Mouse (Mus musculus): ENCODE measurements around the gene Nfix.

Nfix gene

DNA sequence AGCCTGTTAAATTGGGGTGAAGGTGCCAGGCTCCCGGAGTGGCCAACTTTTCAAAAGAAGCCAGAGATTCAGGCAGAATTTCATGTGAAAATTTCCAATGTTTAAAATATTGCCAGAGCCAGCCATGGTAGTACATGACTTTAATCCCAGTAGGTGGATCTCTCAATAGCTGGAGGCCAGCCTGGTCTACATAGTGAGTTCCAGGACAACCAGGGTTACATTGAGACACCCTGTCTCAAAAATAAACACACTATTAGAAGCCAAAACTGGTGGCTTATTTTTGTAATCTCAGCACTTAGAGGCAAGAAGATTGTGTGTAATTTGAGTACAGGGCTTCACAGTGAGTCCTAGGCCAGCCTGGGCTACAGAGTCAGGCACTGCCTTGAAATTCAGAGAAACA lies 90.2 kb downstream of the Nfix start:
- DNase-seq: no peak

- peak; percentile 92 to 93 for DNase-seq
These were observed 91.2 kb downstream of the Nfix start for GRCm38 (mm10) chr8:84708774-84709475.

- DNase-seq: peak; percentile 25 to 33
These were observed 92.0 kb downstream of the Nfix start for GRCm38 (mm10) chr8:84708071-84708541.

DNA sequence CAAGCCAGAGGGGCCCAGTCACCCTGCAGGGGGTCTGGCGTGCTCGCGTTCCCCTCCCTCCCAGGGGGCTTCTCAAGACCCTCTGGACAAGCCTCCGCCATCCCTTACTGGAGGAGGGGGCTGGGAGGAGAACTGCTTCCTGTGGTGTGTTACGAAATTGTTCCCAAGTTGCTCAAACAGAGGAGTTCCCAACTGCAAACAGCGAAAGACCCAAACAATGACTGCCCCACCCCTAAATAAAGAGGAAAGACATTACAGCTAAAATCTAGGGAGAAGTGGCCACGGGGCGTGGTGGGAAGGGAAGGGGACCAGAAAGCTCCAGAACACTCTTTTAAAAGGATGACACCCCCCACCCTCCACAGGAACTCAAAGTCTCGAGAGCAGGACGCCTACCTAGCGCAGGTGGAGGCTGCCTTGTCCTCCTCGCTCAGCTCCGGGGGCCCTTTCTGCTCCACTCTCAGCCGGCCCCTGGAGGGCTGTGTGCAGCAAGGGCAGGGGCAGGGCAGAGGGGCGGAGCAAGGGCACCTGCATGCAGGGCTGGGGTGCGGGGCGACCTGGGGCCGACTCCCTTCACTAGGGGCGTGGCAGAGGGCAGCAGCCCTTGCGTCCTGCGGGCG lies 92.8 kb downstream of the Nfix start:
- peak; percentile 73 to 77 for DNase-seq

DNA sequence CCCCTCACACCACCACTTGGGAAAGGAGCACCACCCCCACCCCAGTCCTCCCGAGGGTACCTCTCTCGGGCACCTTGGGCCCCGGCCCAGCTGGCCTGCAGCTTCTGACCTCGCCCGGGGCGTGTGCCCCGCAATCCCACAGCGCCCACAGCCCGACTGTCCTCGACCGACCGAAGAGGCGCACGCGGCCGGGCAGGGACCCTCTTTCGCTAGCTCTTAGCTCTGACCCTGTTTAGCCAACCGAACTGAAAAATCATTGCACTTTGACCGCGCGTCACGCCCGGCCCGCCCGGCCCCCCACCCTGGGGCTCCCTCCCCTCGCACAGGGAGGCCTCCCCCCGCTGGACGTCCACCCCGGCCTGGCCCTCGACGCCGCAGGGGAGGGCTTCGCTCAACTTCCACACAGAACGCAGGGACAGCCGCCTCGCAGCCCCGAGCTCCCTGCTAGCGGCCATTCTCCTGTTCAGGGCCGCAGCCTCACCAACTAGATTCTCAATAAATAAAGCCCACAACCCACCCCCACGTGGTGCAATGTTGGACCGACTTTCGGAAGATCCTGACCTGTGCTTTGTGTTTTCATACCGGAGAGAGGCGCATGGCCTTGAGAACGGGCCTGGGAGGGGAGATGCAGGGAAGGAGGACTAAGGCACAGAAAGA lies 93.4 kb downstream of the Nfix start:
- peak; percentile 37 for DNase-seq

GRCm38 (mm10) chr8:84705960-84706359 lies 94.2 kb downstream of the Nfix start:
- DNase-seq: no peak

DNA sequence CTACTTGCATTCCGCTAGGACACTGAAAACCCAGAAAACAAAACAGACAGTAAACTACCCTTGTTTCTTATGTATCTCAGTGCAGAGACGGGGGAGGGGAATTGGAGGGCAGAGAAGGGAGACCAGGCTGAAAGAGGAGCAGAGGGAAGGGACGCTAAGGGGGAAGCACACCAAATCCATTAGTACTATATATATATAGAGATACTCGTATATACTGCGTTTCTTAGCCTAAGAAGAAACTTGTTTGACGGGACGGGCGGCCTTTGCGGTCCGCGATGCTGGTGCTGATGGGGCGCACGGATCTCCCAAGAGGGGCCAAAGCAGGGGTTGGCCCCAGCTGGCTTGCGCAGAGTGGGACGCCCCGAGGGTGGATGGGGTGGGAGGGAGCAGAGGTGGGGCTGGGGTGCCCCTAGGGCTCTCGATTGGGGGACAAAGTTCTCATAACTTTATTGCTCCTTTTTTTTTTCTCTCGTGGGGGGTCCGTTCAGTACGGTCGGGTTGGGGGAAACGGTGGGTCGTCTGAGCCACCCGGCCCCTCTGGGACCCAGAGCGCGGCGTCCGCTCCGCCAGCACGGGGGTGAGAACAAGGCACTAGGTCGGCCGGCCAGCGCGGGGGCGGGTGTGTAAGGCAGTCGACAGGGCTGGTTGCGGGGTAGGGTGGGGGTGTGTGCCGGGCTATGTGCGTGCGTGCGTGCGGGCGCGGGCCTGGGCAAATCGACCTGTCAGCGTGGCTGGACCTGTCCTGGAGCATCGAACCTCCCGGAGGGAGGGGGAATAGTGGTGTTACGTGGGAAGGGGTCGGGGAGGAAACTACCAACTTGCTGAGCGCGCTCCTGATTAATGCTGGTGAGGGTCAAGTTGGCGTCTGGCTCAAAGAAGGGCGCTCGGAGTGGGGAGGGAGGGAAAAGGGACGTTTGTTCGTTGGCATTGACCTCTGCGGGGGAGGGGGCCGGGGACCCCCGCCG lies 95.0 kb downstream of the Nfix start:
- DNase-seq: peak; percentile 64 to 67

DNA sequence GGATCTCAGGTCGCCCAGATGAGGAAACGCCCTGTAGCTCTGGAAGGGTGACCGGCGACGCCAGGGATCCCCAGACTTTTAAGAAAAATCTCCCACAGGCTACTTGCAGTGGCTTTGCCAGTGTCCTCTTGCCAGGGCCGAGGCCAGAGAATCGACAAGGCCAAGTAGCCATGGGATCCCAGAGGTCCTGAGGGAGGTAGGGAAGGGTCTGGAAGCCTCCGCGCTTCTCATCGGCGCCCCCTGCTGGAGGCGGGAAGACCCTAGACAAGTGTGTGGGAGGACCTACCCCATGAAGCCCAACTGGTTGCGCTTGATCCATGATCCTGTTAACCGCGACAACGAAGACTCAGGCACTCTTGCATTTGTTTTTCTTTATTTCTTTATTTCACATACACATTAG lies 95.8 kb downstream of the Nfix start:
- DNase-seq: peak; percentile 86 to 88

DNA sequence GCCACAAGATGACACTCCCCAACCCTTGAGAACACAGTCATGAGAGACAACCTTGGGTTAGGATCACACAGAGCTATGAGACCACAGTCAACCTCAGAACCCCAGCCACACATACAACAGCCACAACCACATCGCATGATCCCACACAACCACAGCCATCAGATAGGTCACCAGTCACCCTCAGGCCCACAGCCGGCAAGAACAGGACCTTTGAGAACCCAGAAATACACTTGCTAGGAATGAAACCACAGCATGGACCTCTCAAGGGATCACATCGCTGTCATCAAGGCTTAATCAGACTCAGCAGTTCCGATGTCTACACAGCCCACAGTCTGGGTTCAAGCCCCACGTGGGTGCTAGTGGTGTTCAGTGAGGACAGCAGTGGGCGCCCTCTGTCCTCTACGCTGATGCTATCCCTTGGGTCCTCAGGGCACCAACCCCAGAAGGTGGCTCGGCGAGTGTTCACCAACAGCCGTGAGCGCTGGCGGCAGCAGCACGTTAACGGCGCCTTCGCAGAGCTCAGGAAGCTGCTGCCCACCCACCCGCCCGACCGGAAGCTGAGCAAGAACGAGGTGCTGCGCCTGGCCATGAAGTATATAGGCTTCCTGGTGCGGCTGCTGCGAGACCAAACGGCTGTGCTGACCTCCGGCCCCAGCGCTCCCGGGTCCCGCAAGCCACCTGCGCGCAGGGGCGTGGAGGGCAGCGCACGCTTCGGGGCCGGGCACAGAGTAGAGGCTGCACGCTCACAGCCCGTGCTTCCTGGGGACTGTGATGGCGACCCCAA lies 96.5 kb downstream of the Nfix start:
- peak; percentile 56 to 57 for DNase-seq

GRCm38 (mm10) chr8:84702963-84703465 lies 97.1 kb downstream of the Nfix start:
- no peak for DNase-seq

DNA sequence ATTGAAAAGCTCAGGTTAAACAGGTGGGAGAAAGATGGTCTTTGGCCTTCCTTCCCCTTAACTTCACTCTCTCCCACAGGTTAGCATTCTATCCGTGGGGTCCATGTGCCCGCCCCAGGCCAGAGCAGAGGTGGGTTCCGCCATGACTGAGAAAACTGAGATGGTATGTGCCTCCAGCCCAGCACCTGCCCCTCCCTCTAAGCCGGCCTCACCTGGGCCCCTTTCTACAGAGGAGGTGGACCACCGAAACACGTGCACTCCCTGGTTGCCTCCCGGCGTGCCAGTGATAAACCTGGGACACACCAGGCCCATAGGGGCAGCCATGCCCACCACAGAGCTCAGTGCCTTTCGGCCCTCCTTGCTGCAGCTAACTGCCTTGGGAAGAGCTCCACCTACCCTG lies 97.6 kb downstream of the Nfix start:
- DNase-seq: peak; percentile 22 to 30

GRCm38 (mm10) chr8:84700941-84701911 lies 98.9 kb downstream of the Nfix start, which contains the start of gene Lyl1:
Gene Lyl1 (plus strand): TSS chr8:84701457.
- peak; percentile 86 to 88 for DNase-seq

- peak; percentile 62 to 67 for DNase-seq
These were observed 99.6 kb downstream of the Nfix start for GRCm38 (mm10) chr8:84700526-84700925.

GRCm38 (mm10) chr8:84699861-84700322 lies 100.3 kb downstream of the Nfix start:
- DNase-seq: peak; percentile 79 to 82

DNA sequence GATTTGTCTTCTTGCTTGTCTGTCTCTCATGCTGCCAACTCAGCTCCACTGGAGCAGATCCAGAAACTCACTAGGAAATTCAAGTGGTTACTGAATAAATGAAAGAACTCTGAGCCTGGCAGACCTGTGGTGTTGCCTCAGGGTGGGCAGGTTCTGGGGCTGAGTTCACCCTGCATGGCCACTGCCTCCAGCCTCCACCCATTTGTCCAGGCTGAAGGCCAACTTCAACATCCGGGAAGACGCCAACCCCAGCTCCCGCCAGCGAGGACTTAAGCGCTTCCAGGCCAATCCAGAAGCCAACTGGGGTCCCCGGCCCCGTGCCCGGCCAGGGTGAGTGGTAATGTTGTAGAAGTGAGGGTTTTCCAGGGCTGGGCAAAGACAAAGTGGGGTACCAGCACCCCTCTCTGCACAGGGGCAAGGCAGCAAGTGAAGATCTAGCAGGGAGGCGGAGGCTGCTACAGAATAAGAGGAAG lies 101.2 kb downstream of the Nfix start:
- peak in 1 of 2 experiments; percentile 25 for DNase-seq

GRCm38 (mm10) chr8:84698288-84698687 lies 101.9 kb downstream of the Nfix start:
- DNase-seq: no peak

DNA sequence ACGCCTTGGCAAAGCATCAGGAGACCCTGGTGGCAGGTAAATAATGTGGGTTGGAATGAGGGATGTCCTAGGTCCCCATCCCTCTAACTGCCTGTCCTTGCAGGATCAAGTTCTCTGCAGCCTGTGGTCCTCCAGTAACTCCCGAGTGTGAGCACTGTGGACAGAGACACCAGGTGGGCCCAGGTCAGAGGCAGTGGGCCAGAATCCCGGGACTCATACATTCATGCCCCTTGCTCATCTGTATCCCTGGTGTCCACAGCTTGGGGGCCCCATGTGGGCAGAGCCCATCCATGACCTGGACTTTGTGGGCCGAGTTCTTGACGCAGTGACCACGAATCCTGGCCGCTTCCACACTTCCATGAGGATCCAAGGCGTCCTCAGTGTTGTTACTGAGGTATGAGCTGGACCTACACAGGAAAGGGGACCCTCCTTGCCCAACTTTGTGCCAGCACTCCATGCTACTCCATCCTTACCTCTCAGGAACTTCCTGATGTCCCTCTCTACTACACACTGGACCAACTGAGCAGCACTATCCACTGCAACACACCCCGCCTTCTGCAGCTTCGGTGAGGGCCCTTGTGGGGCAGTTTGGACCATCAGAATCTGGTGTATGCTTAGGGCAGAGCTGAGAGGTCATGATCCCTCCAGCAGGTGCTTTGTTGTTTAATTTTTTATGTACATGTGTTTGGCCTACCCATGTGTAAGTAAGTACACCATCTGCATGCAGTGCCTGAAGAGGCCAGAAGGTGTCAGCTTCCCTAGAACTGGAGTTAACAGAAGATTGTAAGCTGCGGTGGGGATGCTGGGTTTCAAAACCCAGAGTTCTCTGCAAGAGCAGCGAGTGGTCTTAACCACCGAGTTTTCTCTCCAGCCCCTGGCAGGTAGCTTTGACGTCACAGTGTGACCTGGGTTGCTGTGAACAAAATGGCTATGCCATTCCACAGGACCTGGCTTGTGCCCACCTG lies 102.7 kb downstream of the Nfix start:
- peak; percentile 61 to 68 for DNase-seq

DNA sequence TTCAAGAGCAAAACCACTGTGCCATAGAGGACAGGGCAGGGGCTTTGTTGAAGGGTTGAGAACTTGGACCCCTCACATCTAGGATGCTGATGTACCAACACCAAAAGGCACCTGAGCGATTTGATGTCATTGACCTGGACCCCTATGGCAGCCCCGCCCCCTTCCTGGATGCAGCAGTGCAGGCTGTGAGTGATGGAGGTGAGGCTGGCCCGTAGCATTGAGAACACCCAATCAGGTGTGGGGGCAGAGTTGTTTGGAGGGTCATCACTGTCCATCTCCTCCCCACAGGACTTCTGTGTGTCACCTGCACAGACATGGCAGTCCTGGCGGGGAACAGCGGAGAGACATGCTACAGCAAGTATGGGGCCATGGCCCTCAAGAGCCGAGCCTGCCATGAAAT lies 105.0 kb downstream of the Nfix start:
- DNase-seq: no peak

DNA sequence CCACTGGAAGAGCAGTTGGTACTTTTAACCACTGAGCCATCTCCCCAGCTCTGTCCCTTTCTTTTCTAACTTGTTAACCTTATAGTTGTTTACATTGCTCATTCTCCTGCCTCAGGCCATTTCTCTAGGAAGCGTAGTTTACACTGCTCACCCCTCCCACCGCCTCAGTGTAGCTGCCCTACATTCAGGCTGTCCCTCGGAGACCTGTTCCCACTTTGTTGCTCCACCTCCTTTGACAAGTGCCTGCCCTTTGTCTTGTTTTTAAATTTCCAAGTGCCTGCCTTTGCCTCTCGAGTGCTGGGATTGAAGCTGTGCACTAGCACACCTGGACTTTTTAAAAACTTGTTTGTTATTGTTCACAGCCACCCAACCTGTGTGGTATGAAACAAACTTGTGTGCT lies 106.8 kb downstream of the Nfix start:
- DNase-seq: no peak
